Mouse (Mus musculus): ENCODE data around the gene Spint1.

DNA sequence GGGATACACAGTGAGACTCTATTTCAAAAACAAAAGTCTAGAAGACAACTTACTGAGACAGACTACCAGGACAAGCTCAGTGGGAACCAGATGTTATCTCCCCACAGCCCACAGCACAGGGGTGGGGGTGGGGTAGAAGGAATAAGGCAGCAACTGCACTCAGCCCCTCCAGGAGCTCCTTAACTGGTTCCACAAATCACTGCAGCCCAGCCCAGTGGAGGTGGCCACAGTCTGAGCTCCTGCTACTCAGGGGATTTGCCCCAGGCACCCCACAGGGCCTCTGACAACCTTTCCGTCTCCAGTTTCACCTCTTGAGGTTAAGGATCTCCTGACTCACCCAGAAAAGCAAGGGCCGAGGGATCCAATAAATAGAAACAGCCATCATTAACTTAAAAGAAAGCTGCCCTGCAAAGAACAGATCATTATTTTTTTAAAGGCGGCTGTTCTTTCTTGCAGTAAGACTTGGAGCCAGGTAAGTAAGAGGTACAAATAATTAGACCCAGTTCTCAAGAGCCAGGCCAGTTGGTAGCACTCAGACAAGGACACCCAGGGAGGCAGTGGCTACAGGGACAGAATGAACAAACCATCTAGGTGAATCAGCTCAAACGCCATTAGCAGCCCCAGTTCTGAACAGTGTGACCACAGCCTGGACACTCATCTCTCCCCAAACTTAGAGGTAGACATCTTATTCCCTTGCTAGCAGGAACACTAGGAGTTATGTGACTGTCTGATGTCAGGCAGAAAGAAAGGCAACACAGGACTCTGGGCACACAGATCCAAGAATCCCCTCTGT, 40.6 kb upstream of the Spint1 start:
- no peak for TF ChIP-seq ZC3H11A (IDR thresholded peaks at IDR 0.05; ENCODE audit: borderline replicate concordance, low read depth, low read length)
- no peak for TF ChIP-seq MAFK (IDR thresholded peaks at IDR 0.05; ENCODE audit: insufficient read depth, low read depth, low read length)
- no peak for TF ChIP-seq CHD2 (IDR thresholded peaks at IDR 0.05; ENCODE audit: low read depth, low read length)
